In the genomic region with DNA sequence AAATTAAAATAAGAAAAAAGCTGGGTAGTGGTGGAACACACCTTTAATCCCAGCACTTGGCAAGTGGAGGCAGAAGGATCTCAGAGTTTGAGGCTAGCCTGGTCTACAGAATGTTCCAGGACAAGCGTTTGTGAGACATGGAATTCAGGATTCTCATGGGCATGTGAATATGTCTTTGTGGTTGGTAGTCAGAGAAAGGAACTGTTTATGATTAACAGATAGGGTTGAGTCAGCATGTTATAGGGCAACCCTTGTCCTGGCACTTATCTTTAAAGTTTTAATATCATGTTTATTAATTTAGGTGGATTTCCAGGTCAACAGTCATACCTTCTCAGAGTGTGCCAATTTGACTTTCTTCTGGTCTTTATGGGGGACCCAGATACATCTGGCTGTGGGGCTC, we compare ENCODE assay signal across 28 mouse cellular contexts. TPM values are rescaled to one million over a fixed set of nuclear protein-coding genes. Genes with fewer than 3 reads are reported as not detected.
DNase-seq lines count a peak whose midpoint lies in the region; ATAC-seq and TF ChIP-seq lines count a peak whose summit lies in the region.
"Had no signal": no experiment of that assay in that cellular context is flagged by ENCODE, and none has a peak within 500 bp of the region (broad histone marks: within the 10 kb centered on the region; RNA-seq: fewer than 3 reads in every experiment).

No protein-coding gene starts in this region.

- H3K36me3 ChIP-seq in kidney, adult 2 months (ENCODE audit: control insufficient read depth, insufficient read depth, low read length): no peaks in the 10 kb centered on the region; the same call in 1 of the 2 replicates
- H3K36me3 ChIP-seq in lung, embryonic 16.5 days (ENCODE audit: control insufficient read depth, insufficient read depth, low read length): no peaks in the 10 kb centered on the region
- no peaks in the 10 kb centered on the region for H3K36me3 ChIP-seq in intestine, postnatal 0 days (ENCODE audit: control insufficient read depth, insufficient read depth)
- H3K36me3 ChIP-seq: embryonic facial prominence, embryonic 15.5 days; G1E; heart, embryonic 13.5 days; hindbrain, embryonic 13.5 days; neural tube, embryonic 15.5 days had no signal

- ATAC-seq in lung, embryonic 16.5 days (ENCODE audit: low read depth): no peak
- peak; percentile 33; the same call in 1 of the 2 replicates for ATAC-seq in intestine, postnatal 0 days
- no peak for ATAC-seq in cerebellum, adult (ENCODE audit: insufficient number of reproducible peaks, low FRiP score, low TSS enrichment)
- ATAC-seq: forebrain, embryonic 14.5 days; liver, postnatal 0 days had no signal

- H3K9ac ChIP-seq in lung, embryonic 16.5 days (ENCODE audit: low read length): no peak overlapping the region
- H3K9ac ChIP-seq in intestine, postnatal 0 days (ENCODE audit: low read depth, low read length): no peak overlapping the region
- H3K9ac ChIP-seq: embryonic facial prominence, embryonic 15.5 days; heart, embryonic 13.5 days; hindbrain, embryonic 13.5 days; liver, postnatal 0 days; neural tube, embryonic 15.5 days had no signal

- H3K4me3 ChIP-seq in kidney, adult 2 months (ENCODE audit: insufficient read depth, low read depth, low read length): no peak overlapping the region
- H3K4me3 ChIP-seq in lung, embryonic 16.5 days (ENCODE audit: low read length): no peak overlapping the region
- no peak overlapping the region for H3K4me3 ChIP-seq in intestine, postnatal 0 days (ENCODE audit: low read depth, low read length)
- H3K4me3 ChIP-seq: embryonic facial prominence, embryonic 15.5 days; heart, embryonic 13.5 days; hindbrain, embryonic 13.5 days; neural tube, embryonic 15.5 days had no signal

- 57% methylated on average over 1 of the region's 1 CpGs for WGBS in kidney, adult 2 months
- 45% methylated on average over 1 of the region's 1 CpGs for WGBS in lung, embryonic 16.5 days
- WGBS in intestine, postnatal 0 days: 41% methylated on average over 1 of the region's 1 CpGs

- no peak overlapping the region for H3K4me2 ChIP-seq in lung, embryonic 16.5 days (ENCODE audit: low read depth, low read length)
- no peak overlapping the region for H3K4me2 ChIP-seq in intestine, postnatal 0 days (replicated peaks; ENCODE audit: low read depth)
- H3K4me2 ChIP-seq: embryonic facial prominence, embryonic 15.5 days; heart, embryonic 13.5 days; hindbrain, embryonic 13.5 days; neural tube, embryonic 15.5 days had no signal

- no peak for TF ChIP-seq POLR2A in kidney, adult 2 months (IDR thresholded peaks at IDR 0.05; ENCODE audit: low read depth, low read length)

- no peak for TF ChIP-seq CTCF in kidney, adult 2 months (conservative IDR thresholded peaks at IDR 0.05; ENCODE audit: insufficient read depth, insufficient read length, low read depth, low read length)
- no peak for TF ChIP-seq CTCF in intestine, postnatal 0 days (IDR thresholded peaks at IDR 0.05; ENCODE audit: low read depth)

- H3K4me1 ChIP-seq in kidney, adult 2 months (ENCODE audit: control insufficient read depth, insufficient read depth, low read length): peaks cover 15% of the 10 kb centered on the region; the same call in 1 of the 2 replicates
- H3K4me1 ChIP-seq in lung, embryonic 16.5 days (replicated peaks; ENCODE audit: control insufficient read depth, insufficient read depth, low read length): peaks cover 11% of the 10 kb centered on the region; the same call in 1 of the 2 replicates
- H3K4me1 ChIP-seq in intestine, postnatal 0 days (replicated peaks; ENCODE audit: control insufficient read depth, insufficient read depth, low read length): peaks cover 10% of the 10 kb centered on the region
- H3K4me1 ChIP-seq: embryonic facial prominence, embryonic 15.5 days; neural tube, embryonic 15.5 days had no signal

- no peak overlapping the region for H3K27ac ChIP-seq in kidney, adult 2 months (ENCODE audit: insufficient read depth, low read depth, low read length)
- H3K27ac ChIP-seq in lung, embryonic 16.5 days (ENCODE audit: low read length): peak overlapping the region; percentile 89
- no peak overlapping the region for H3K27ac ChIP-seq in intestine, postnatal 0 days (ENCODE audit: low read depth, low read length)
- H3K27ac ChIP-seq: embryonic facial prominence, embryonic 15.5 days; heart, embryonic 13.5 days; hindbrain, embryonic 13.5 days; macrophage; neural tube, embryonic 15.5 days had no signal

- no peaks in the 10 kb centered on the region for H3K27me3 ChIP-seq in kidney, adult 2 months (replicated peaks; ENCODE audit: control insufficient read depth, insufficient read depth, low read length)
- no peaks in the 10 kb centered on the region for H3K27me3 ChIP-seq in lung, embryonic 16.5 days (ENCODE audit: control insufficient read depth, insufficient read depth, low read depth, low read length)
- H3K27me3 ChIP-seq in intestine, postnatal 0 days (replicated peaks; ENCODE audit: control insufficient read depth, insufficient read depth, low read length): no peaks in the 10 kb centered on the region
- H3K27me3 ChIP-seq: CH12.LX; embryonic facial prominence, embryonic 15.5 days; heart, embryonic 13.5 days; neural tube, embryonic 15.5 days had no signal

- DNase-seq in kidney, adult 2 months: peak; percentile 70
- no peak for DNase-seq in kidney, adult 18-20 months
- no peak for DNase-seq in lung, postnatal 4 days
- no peak for DNase-seq in cerebellum, postnatal 10 days
- DNase-seq: adrenal gland, adult 2 months; B cell, adult 2 months; cerebellum, adult 18-20 months; cerebellum, postnatal 36 days; embryo, embryonic 11 days; gastrocnemius, postnatal 14 days; heart, adult 18-20 months; heart, postnatal 14 days; layer of hippocampus, adult 9-11 months; liver; liver, postnatal 0 days; right cerebral cortex, adult 18-20 months; thymus, postnatal 14 days had no signal

- H3K9me3 ChIP-seq in lung, embryonic 16.5 days (ENCODE audit: control insufficient read depth, low read length): no peaks in the 10 kb centered on the region
- H3K9me3 ChIP-seq in intestine, postnatal 0 days (ENCODE audit: control insufficient read depth): no peaks in the 10 kb centered on the region
- H3K9me3 ChIP-seq: embryonic facial prominence, embryonic 15.5 days; G1E; heart, embryonic 13.5 days; hindbrain, embryonic 13.5 days; neural tube, embryonic 15.5 days had no signal

RNA-seq across cellular contexts. Expression of a gene that starts 4.2 kb away (rescaled TPM):
- polyA plus RNA-seq in kidney, adult 2 months (2012; rRNA removed): 96.2 and 103 TPM in 2 replicates
- polyA plus RNA-seq in lung, embryonic 16.5 days (2015; fragmentation: Nextera tagmentation; extraction: Ambion mirVana): 15.9 and 17.7 TPM in 2 replicates
- 19.2 and 20.9 TPM in 2 replicates for polyA plus RNA-seq in intestine, postnatal 0 days (2015; fragmentation: Nextera tagmentation; extraction: Ambion mirVana)
- polyA plus RNA-seq: macrophage had no signal
